ENCODE assay signal across 8 mouse cellular contexts in the genomic region with DNA sequence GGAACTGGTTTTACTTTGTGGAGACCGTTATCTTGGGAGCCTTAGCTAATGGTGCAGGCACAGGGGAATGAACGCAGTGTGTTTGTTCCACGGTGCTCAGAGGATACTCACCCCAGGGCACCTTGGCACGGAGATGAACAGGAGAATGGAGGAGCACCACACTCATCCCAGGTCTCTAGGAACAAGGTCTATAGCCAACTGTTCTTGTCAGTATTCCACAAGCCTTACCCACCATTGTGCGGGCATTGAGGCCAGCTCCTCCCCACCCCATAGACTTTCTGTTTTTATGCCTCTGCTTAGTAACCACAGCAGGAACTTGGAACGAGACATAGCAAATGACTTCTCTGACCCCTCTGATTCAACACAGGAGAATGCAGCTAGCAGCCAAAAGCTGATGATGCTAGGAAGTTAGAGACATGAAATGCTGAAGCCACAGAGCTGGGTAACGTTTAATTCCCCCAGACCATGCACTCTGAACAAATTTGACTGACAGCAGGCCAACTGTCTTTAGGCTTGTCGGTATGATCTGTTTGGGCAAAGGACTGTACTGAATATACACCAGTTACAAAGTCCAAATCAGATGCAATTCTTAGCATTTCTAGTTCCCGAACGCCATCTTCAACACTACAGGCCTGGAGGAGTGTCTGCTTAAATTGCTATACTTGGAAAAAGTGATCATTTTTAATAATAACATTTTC.
A peak's percentile ranks its signal among the peaks of the same experiment; 100 is the strongest.
DNase-seq lines count a peak whose midpoint lies in the region; ATAC-seq lines count a peak whose summit lies in the region.

No protein-coding gene starts in this region.

- H3K9me3 ChIP-seq in kidney, embryonic 16.5 days (ENCODE audit: low read length) = no peaks in the 10 kb centered on the region
- no peaks in the 10 kb centered on the region for H3K9me3 ChIP-seq in midbrain, embryonic 16.5 days (replicated peaks; ENCODE audit: control insufficient read depth, low read length, poor library complexity, severe bottlenecking)

- H3K27ac ChIP-seq in kidney, embryonic 16.5 days (ENCODE audit: low read length) = 0 out of 2 replicates have a peak overlapping the region, but pooled peaks have one; percentile 6
- peak overlapping the region; percentile 6 for H3K27ac ChIP-seq in midbrain, embryonic 16.5 days (ENCODE audit: low read length)

- no peaks in the 10 kb centered on the region for H3K27me3 ChIP-seq in kidney, embryonic 16.5 days (ENCODE audit: insufficient read depth, low read length)
- no peaks in the 10 kb centered on the region for H3K27me3 ChIP-seq in midbrain, embryonic 16.5 days (ENCODE audit: control insufficient read depth, insufficient read depth, low read depth, low read length)

- H3K4me3 ChIP-seq in kidney, embryonic 16.5 days (ENCODE audit: low read length) = no peak overlapping the region
- H3K4me3 ChIP-seq in midbrain, embryonic 16.5 days (ENCODE audit: low read depth, low read length) = no peak overlapping the region

- H3K9ac ChIP-seq in kidney, embryonic 16.5 days (replicated peaks; ENCODE audit: low read length) = no peak overlapping the region
- no peak overlapping the region for H3K9ac ChIP-seq in midbrain, embryonic 16.5 days (ENCODE audit: low read depth, low read length)

- 0 out of 2 replicates have a peak overlapping the region, but pooled peaks have one; percentile 22 for H3K4me2 ChIP-seq in kidney, embryonic 16.5 days (replicated peaks; ENCODE audit: low read depth, low read length)
- peak overlapping the region; percentile 13; the same call in 1 of the 2 replicates for H3K4me2 ChIP-seq in midbrain, embryonic 16.5 days (ENCODE audit: low read length)

- peak; percentile 26 for DNase-seq in urinary bladder, postnatal 25 days (ENCODE audit: low spot score)
- no peak for DNase-seq in urinary bladder, postnatal 10 days (ENCODE audit: low spot score)
- peak; percentile 8 for DNase-seq in gastrocnemius, postnatal 10 days
- no peak for DNase-seq in spleen, postnatal 14 days (ENCODE audit: low spot score in 2 of 2)
- no peak for DNase-seq in frontal cortex, postnatal 25 days (ENCODE audit: low spot score in 2 of 2)
- DNase-seq in thymus, adult 18-20 months = no peak

- H3K4me1 ChIP-seq in kidney, embryonic 16.5 days (ENCODE audit: insufficient read depth, low read length) = peaks cover 10% of the 10 kb centered on the region; the same call in 1 of the 2 replicates
- peaks cover 6% of the 10 kb centered on the region; the same call in 1 of the 2 replicates for H3K4me1 ChIP-seq in midbrain, embryonic 16.5 days (ENCODE audit: control insufficient read depth, insufficient read depth, low read length)

- WGBS in kidney, embryonic 16.5 days = 61% methylated on average over 10 of the region's 10 CpGs
- WGBS in midbrain, embryonic 16.5 days = 39% methylated on average over 10 of the region's 10 CpGs

- no peaks in the 10 kb centered on the region for H3K36me3 ChIP-seq in kidney, embryonic 16.5 days (ENCODE audit: insufficient read depth, low read length)
- H3K36me3 ChIP-seq in midbrain, embryonic 16.5 days (ENCODE audit: control insufficient read depth, insufficient read depth, low read length) = no peaks in the 10 kb centered on the region

- peak; percentile 53; the same call in 1 of the 2 replicates for ATAC-seq in kidney, embryonic 16.5 days (ENCODE audit: low FRiP score, low TSS enrichment)
- peak; percentile 61 for ATAC-seq in midbrain, embryonic 16.5 days

Comparison
In these comparisons a context has a peak if more than half of its experiments do, and no peak if none do; other contexts are left out.
1. DNase-seq: peak in urinary bladder, postnatal 25 days (single experiment) and gastrocnemius, postnatal 10 days (single experiment); none in urinary bladder, postnatal 10 days (single experiment), spleen, postnatal 14 days (0 of 2), frontal cortex, postnatal 25 days (0 of 2) and thymus, adult 18-20 months (0 of 2).